Mouse (Mus musculus): ENCODE measurements around the gene Nes. TPM values are rescaled to one million over a fixed set of nuclear protein-coding genes. Genes with fewer than 3 reads are reported as not detected.

The Nes gene
- polyA plus RNA-seq, 1 experiment = 44.3 TPM

- no peak for TF ChIP-seq CTCF (IDR thresholded peaks at IDR 0.05; ENCODE audit: borderline replicate concordance, extremely low read depth, insufficient read depth, insufficient read length)
- no peak for TF ChIP-seq POLR2A (IDR thresholded peaks at IDR 0.05; ENCODE audit: borderline replicate concordance, extremely low read depth, insufficient read depth, insufficient read length, poor library complexity, severe bottlenecking)
- peak; percentile 72 for DNase-seq (ENCODE audit: low read depth)
Measured at GRCm38 (mm10) chr3:88000181-88000580, 29.3 kb downstream of the Nes start, which contains the start of gene Bcan. Gene Bcan, minus strand, starts transcription at chr3:88000230.

DNA sequence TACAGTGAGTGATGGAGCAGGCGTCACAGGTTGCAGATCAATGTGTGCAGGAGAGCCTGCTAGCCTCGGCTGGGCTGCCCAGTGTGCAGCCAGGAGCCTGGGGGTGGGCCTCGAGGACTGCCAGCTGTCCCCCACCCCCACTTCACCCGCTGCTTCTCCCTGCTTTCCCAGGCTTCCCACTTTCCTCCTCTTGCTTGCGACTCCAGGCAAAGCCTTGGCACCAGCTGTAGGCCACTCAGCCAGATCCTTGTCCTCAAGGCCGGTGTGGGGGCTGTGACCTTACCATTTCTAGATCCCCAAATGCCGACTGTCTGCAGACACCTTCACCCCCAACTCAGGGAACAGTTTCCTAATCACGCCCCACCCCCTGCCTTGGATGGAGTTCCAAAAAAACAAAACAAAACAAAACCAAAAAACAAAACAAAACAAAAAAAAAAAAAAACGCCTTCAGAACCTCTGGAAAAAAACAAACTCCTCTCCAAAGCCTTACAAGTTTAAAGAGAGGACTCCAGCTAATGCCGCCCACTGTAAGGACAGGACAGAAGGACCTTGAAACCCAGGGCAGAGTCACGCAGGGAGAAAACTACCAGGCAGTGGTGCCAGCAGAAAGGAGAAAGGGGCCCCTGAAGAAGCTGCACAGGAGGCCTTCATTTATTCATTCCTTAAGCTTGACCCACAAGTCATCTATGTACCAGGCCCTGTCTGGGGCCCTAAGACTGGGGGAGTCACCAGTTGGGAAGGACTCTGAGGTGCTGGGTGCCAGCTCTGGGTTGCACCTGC, 30.1 kb downstream of the Nes start:
- DNase-seq (ENCODE audit: low read depth) = no peak
- TF ChIP-seq POLR2A (IDR thresholded peaks at IDR 0.05; ENCODE audit: borderline replicate concordance, extremely low read depth, insufficient read depth, insufficient read length, poor library complexity, severe bottlenecking) = no peak
- no peak for TF ChIP-seq CTCF (IDR thresholded peaks at IDR 0.05; ENCODE audit: borderline replicate concordance, extremely low read depth, insufficient read depth, insufficient read length)

DNA sequence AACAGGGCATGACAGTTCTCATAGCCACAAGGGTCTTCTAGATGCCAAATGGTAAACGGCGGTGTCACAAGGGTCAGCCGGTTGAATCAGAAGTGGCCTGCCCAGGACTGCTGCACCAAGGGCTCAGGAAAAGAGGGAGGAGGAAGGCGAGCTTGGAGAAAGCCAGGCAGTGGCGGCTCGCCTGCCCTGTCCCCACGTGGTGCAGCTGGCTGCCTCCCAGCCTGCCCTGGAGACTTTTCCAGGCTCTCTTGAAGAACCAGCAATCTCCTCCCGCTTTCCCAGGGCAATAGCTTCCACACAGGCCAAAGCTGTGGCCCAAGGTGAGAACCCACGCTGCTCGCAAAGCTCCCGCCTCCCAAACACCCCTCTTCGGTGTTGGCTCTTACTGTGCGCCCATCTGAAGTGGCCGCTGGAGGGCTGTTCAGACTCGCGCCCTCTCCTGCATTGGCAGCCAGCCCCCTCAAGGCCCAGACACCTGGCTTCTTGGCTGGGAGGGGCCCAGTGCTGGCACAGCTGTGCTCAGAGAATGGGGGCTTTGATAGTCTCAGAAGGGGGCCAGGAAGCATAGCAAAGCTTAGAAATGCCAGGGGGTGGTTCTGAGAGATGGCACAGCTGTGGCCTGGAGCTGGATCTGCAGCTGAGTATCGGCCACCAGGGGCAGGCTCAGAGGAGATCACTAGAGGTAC, 31.6 kb downstream of the Nes start:
- peak; percentile 74 for DNase-seq (ENCODE audit: low read depth)
- TF ChIP-seq POLR2A (IDR thresholded peaks at IDR 0.05; ENCODE audit: borderline replicate concordance, extremely low read depth, insufficient read depth, insufficient read length, poor library complexity, severe bottlenecking) (no peak), CTCF (IDR thresholded peaks at IDR 0.05; ENCODE audit: borderline replicate concordance, extremely low read depth, insufficient read depth, insufficient read length) (peak; percentile 25; the same call in 1 of the 2 replicates)

GRCm38 (mm10) chr3:88005822-88006786, 35.2 kb downstream of the Nes start:
- no peak for DNase-seq (ENCODE audit: low read depth)
- TF ChIP-seq CTCF (IDR thresholded peaks at IDR 0.05; ENCODE audit: borderline replicate concordance, extremely low read depth, insufficient read depth, insufficient read length) = peak; percentile 44; the same call in 1 of the 2 replicates
- no peak for TF ChIP-seq POLR2A (IDR thresholded peaks at IDR 0.05; ENCODE audit: borderline replicate concordance, extremely low read depth, insufficient read depth, insufficient read length, poor library complexity, severe bottlenecking)

DNA sequence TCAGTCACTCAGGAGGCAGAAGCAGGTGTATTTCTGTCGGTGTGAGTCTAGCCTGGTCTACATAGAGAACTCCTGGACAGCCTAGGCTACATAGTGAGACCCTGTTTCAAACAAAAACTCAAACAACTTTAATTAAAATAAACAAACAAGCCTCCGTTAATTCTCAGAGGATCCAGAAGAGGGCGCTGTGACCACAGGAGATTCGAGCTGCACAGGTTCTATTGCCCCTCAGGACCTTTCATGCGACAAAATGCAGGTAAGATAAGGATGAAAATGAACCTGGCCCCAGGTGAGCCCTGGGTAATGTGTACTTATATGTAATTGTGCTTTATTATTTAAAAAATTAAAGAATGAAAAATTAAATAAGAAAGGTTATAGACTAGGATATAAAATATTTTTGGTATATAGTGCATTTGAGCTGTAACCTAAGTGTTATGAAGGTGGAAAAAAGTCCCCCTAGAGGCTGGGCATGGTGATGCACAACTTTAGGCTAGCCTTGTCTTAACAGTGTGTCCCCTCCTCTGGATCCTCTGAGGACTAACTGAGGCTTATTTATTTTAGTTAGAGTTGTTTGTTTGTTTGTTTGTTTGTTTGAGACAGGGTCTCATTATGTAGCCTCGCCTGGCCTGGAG, 39.9 kb downstream of the Nes start:
- no peak for DNase-seq (ENCODE audit: low read depth)
- TF ChIP-seq CTCF (IDR thresholded peaks at IDR 0.05; ENCODE audit: borderline replicate concordance, extremely low read depth, insufficient read depth, insufficient read length) (peak; percentile 59; the same call in 1 of the 2 replicates), POLR2A (IDR thresholded peaks at IDR 0.05; ENCODE audit: borderline replicate concordance, extremely low read depth, insufficient read depth, insufficient read length, poor library complexity, severe bottlenecking) (no peak)

DNA sequence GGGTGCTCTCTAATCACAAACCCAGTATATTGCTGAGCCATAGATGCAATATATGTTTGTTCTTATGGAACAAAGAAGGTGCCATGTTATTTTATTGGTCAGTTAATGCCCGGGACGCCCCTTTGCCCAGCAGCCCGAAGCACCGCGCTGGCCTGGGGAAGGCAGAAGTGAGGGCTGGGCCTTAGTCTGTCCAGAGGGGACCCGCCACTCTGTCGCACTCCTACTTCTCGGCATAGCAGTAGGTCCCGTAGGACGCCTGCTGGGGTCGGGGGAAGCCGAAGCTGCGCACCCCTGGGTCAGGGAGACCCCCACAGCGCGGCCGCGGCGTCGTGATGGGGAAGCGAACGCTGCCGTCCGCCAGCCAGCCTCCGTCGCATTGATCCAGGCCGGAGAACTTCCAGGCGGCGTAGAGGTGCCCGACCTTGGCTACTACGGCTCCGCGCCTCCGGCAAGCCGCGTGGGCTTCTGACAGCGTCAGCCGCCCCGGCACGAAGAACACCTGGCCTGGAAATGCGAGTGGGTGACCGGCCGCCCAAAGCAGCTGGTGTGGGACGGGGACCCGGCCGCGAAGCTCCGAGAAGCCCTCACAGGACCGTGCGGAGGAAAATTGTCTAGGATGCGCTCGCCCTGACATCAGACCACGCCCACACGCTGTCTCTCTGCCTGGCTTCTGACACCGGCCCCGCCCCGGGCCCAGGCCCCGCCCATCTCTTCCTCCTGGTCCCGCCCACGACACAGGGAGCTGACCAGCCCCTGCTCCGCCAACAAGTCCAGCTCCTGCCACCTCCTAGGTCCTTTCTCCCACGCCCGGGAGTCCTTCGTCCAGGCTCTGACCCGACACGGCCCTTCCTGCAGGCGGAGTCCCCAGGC, 51.7 kb downstream of the Nes start:
- DNase-seq (ENCODE audit: low read depth) = peak; percentile 84
- TF ChIP-seq CTCF (IDR thresholded peaks at IDR 0.05; ENCODE audit: borderline replicate concordance, extremely low read depth, insufficient read depth, insufficient read length) = no peak
- TF ChIP-seq POLR2A (IDR thresholded peaks at IDR 0.05; ENCODE audit: borderline replicate concordance, extremely low read depth, insufficient read depth, insufficient read length, poor library complexity, severe bottlenecking) = no peak

GRCm38 (mm10) chr3:88023192-88024074, 52.6 kb downstream of the Nes start:
- peak; percentile 30 for DNase-seq (ENCODE audit: low read depth)
- TF ChIP-seq POLR2A (IDR thresholded peaks at IDR 0.05; ENCODE audit: borderline replicate concordance, extremely low read depth, insufficient read depth, insufficient read length, poor library complexity, severe bottlenecking) = no peak
- peak; percentile 15; the same call in 1 of the 2 replicates for TF ChIP-seq CTCF (IDR thresholded peaks at IDR 0.05; ENCODE audit: borderline replicate concordance, extremely low read depth, insufficient read depth, insufficient read length)

DNA sequence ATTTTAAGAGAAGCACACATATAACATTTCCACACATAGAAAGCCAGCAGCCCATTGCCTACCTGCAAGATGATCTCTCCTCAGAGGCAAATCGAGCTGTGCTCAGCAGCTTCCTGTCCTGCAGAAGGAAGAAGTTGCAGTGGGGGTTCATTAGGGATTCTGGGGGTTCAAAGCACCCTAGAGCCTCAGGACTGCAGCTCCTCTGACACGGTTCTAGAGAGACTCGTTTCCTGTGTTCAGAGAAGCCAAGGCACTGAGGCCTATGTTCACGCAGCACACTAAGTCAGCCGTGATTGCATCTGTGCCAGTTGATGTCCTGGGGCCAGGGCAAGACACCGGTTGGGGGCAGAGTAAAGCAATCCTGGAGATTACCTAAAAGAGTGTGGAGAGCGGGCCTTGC, 55.9 kb downstream of the Nes start:
- TF ChIP-seq CTCF (IDR thresholded peaks at IDR 0.05; ENCODE audit: borderline replicate concordance, extremely low read depth, insufficient read depth, insufficient read length) = no peak

More for the DNA sequence above, 55.9 kb downstream of the Nes start:
- DNase-seq (ENCODE audit: low read depth) = no peak

Data from brain, embryonic 14.5 days (tissue).